Mouse (Mus musculus) kidney, adult 2 months (tissue): ENCODE data around the gene Ptpra.

Experiments used
- CTCF ChIP-seq: fragments of 200-500 bp; conservative IDR thresholded peaks from 2 replicates; pipeline ENCODE4 v1.5.1; 2011; ENCODE audit warnings: low read depth, mild to moderate bottlenecking, control low read depth, low read length, moderate library complexity, mixed read lengths; ENCODE audit not compliant: insufficient read depth, insufficient read length
- POLR2A ChIP-seq: fragments of 200-500 bp; IDR thresholded peaks from one replicate; pipeline ENCODE4 v1.6.1; 2011; ENCODE audit warnings: low read depth, low read length, control low read depth

DNA sequence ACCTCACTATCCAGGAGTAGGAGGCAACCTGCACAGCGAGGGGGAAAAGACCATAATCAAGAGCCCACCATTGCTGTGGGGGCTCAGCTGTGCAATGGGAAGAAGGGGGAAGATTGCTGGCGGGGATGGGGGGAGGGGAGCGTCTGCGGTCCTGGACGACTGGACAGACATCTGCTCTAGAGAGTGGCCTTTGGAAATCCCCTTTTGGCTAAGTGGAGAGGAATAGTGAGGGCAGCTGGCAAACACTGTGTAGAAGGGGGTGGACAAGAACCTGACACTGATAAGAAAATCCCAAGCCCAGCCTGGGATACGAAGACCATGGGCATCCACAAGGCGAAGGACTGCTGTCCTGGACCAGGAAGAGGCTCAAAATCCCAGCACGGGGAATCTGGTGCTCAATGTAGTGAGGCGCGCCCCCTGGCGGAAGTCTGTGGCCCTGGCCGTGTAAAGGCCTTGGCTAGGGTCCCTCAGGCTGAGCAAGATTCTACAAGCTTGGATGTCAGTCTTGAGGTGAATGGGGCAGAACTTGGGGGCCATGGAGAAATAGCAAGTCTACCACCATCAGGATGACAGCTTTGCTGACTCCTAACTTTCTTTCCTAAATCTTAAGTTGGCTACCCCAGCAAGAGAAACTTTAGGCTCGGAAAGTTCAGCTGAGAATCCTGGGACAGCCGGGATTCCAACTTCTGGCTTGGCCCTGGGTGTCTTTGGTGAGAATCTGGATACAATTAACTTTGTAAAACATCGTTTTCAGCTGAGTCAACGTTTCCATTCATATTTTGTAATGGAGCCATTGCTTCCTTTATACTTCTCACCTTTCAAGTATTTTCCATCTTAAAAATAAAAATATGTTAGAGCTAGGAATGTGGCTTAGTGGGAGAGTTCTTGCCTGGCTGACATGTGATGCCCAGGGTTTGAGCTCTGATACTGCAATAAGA, 38.3 kb upstream of the Ptpra start:
- peak; percentile 87 for TF ChIP-seq CTCF
- no peak for TF ChIP-seq POLR2A
